Mouse (Mus musculus) neural tube, embryonic 13.5 days (tissue): ENCODE data around the gene Tmprss7. TPM values are rescaled to one million over a fixed set of nuclear protein-coding genes. Genes with fewer than 3 reads are reported as not detected.

Experiments used
- ATAC-seq: fragments of 200-750 bp; cut with Nextera tagmentation; 2 replicates; pipeline ENCODE4 v1.8.0; 2017; ENCODE audit warnings: low read depth, mild to moderate bottlenecking, moderate TSS enrichment, moderate library complexity
- H3K27ac ChIP-seq: fragments of 300-500 bp; sonication (generic); replicated peaks from 2 replicates; pipeline ENCODE4 v1.5.1; 2015; ENCODE audit warnings: moderate library complexity, mild to moderate bottlenecking, inconsistent platforms
- H3K27me3 ChIP-seq: fragments of 300-500 bp; sonication (generic); 2 replicates; pipeline ENCODE4 v1.6.1; 2015; ENCODE audit warnings: mild to moderate bottlenecking, inconsistent platforms
- H3K36me3 ChIP-seq: fragments of 300-500 bp; sonication (generic); 2 replicates; pipeline ENCODE4 v1.6.1; 2015; ENCODE audit warnings: mild to moderate bottlenecking, inconsistent platforms
- H3K4me1 ChIP-seq: fragments of 300-500 bp; sonication (generic); replicated peaks from 2 replicates; pipeline ENCODE4 v1.6.1; 2015; ENCODE audit warnings: inconsistent platforms
- H3K4me2 ChIP-seq: fragments of 300-500 bp; sonication (generic); 2 replicates; pipeline ENCODE4 v1.6.1; 2015; ENCODE audit warnings: inconsistent platforms, mild to moderate bottlenecking, moderate library complexity
- H3K4me3 ChIP-seq: fragments of 300-500 bp; sonication (generic); 2 replicates; pipeline ENCODE4 v1.5.1; 2015; ENCODE audit warnings: mild to moderate bottlenecking, inconsistent platforms
- H3K9ac ChIP-seq: fragments of 300-500 bp; sonication (generic); 2 replicates; pipeline ENCODE4 v1.6.1; 2015; ENCODE audit warnings: moderate library complexity, mild to moderate bottlenecking, inconsistent platforms
- H3K9me3 ChIP-seq: fragments of 300-500 bp; sonication (generic); 2 replicates; pipeline ENCODE4 v1.6.1; 2016; ENCODE audit warnings: inconsistent platforms
- WGBS: fragments of 180-500 bp; shearing (Covaris S2); methylation state at CpG from one replicate; pipeline ENCODE4 v1.1.7; 2015; 5-methylcytosine and 5-hydroxymethylcytosine counted together
- polyA plus RNA-seq: library from polyadenylated mRNA; unstranded; fragments of >200 nt; fragmentation: Nextera tagmentation; extraction: Ambion mirVana; gene quantifications from 2 replicates; pipeline ENCODE4 v1.2.1, GENCODE M21; 2015

Gene Tmprss7
- polyA plus RNA-seq, 1 experiment from 2014 or later = 0.24 TPM

- Histone ChIP-seq H3K36me3 (no peaks in the 10 kb centered on the region), H3K27me3 (no peaks in the 10 kb centered on the region), H3K27ac (no peak overlapping the region), H3K4me1 (no peaks in the 10 kb centered on the region), H3K4me2 (no peak overlapping the region), H3K9ac (no peak overlapping the region), H3K4me3 (no peak overlapping the region), H3K9me3 (no peaks in the 10 kb centered on the region)
- no peak for ATAC-seq
- WGBS = 31% methylated on average over 1 of the region's 1 CpGs
Measured at GRCm38 (mm10) chr16:45676462-45676861, 17.0 kb downstream of the Tmprss7 start.

- Histone ChIP-seq H3K27ac (no peak overlapping the region), H3K9me3 (no peaks in the 10 kb centered on the region), H3K27me3 (no peaks in the 10 kb centered on the region), H3K4me2 (no peak overlapping the region), H3K4me3 (no peak overlapping the region), H3K36me3 (no peaks in the 10 kb centered on the region), H3K4me1 (no peaks in the 10 kb centered on the region), H3K9ac (no peak overlapping the region)
- WGBS = 58% methylated on average over 4 of the region's 4 CpGs
- ATAC-seq = no peak
Measured at GRCm38 (mm10) chr16:45670005-45670404, 23.5 kb downstream of the Tmprss7 start.

- no peaks in the 10 kb centered on the region for H3K27me3 ChIP-seq
- no peak overlapping the region for H3K4me2 ChIP-seq
- no peak overlapping the region for H3K4me3 ChIP-seq
- H3K9ac ChIP-seq = no peak overlapping the region
- H3K4me1 ChIP-seq = no peaks in the 10 kb centered on the region
- no peaks in the 10 kb centered on the region for H3K9me3 ChIP-seq
- no peak overlapping the region for H3K27ac ChIP-seq
- no peaks in the 10 kb centered on the region for H3K36me3 ChIP-seq
- WGBS = 70% methylated on average over 3 of the region's 3 CpGs
- no peak for ATAC-seq
Measured at GRCm38 (mm10) chr16:45668178-45668577, 25.3 kb downstream of the Tmprss7 start.

- H3K36me3 ChIP-seq = no peaks in the 10 kb centered on the region
- no peaks in the 10 kb centered on the region for H3K9me3 ChIP-seq
- H3K4me2 ChIP-seq = no peak overlapping the region
- H3K4me1 ChIP-seq = no peaks in the 10 kb centered on the region
- no peak for ATAC-seq
- no peak overlapping the region for H3K9ac ChIP-seq
- no peak overlapping the region for H3K4me3 ChIP-seq
- WGBS = 90% methylated on average over 2 of the region's 2 CpGs
- no peak overlapping the region for H3K27ac ChIP-seq
- no peaks in the 10 kb centered on the region for H3K27me3 ChIP-seq
Measured at GRCm38 (mm10) chr16:45666136-45666535, 27.3 kb downstream of the Tmprss7 start.

- ATAC-seq = no peak
- Histone ChIP-seq H3K27ac (no peak overlapping the region), H3K4me2 (no peak overlapping the region), H3K4me1 (no peaks in the 10 kb centered on the region), H3K27me3 (no peaks in the 10 kb centered on the region), H3K9me3 (no peaks in the 10 kb centered on the region), H3K4me3 (no peak overlapping the region), H3K36me3 (no peaks in the 10 kb centered on the region), H3K9ac (no peak overlapping the region)
Measured at GRCm38 (mm10) chr16:45662381-45662780, 31.1 kb downstream of the Tmprss7 start.

- Histone ChIP-seq H3K4me1 (no peaks in the 10 kb centered on the region), H3K9me3 (no peaks in the 10 kb centered on the region), H3K27me3 (peaks cover 2% of the 10 kb centered on the region), H3K36me3 (no peaks in the 10 kb centered on the region), H3K9ac (no peak overlapping the region), H3K4me3 (no peak overlapping the region), H3K4me2 (no peak overlapping the region), H3K27ac (no peak overlapping the region)
- ATAC-seq = no peak
- 90% methylated on average over 4 of the region's 4 CpGs for WGBS
Measured at GRCm38 (mm10) chr16:45659596-45659995, 33.9 kb downstream of the Tmprss7 start.

- Histone ChIP-seq H3K9me3 (no peaks in the 10 kb centered on the region), H3K4me2 (no peak overlapping the region), H3K4me3 (no peak overlapping the region), H3K27ac (no peak overlapping the region), H3K36me3 (no peaks in the 10 kb centered on the region), H3K27me3 (peaks cover 16% of the 10 kb centered on the region), H3K4me1 (peaks cover 7% of the 10 kb centered on the region; the same call in 1 of the 2 replicates), H3K9ac (no peak overlapping the region)
- 88% methylated on average over 1 of the region's 1 CpGs for WGBS
- no peak for ATAC-seq
Measured at GRCm38 (mm10) chr16:45658248-45658647, 35.2 kb downstream of the Tmprss7 start.

- Histone ChIP-seq H3K27ac (no peak overlapping the region), H3K36me3 (no peaks in the 10 kb centered on the region), H3K4me1 (peaks cover 7% of the 10 kb centered on the region; the same call in 1 of the 2 replicates), H3K4me3 (no peak overlapping the region), H3K9ac (no peak overlapping the region), H3K27me3 (peaks cover 20% of the 10 kb centered on the region), H3K4me2 (no peak overlapping the region), H3K9me3 (no peaks in the 10 kb centered on the region)
- WGBS = 92% methylated on average over 12 of the region's 12 CpGs
- no peak for ATAC-seq
Measured at GRCm38 (mm10) chr16:45657574-45658159, 35.8 kb downstream of the Tmprss7 start.

GRCm38 (mm10) chr16:45654465-45654864 is 39.0 kb downstream of the Tmprss7 start:
- H3K36me3 ChIP-seq = no peaks in the 10 kb centered on the region
- 65% methylated on average over 9 of the region's 9 CpGs for WGBS
- no peak overlapping the region for H3K4me3 ChIP-seq
- peaks cover 7% of the 10 kb centered on the region; the same call in 1 of the 2 replicates for H3K4me1 ChIP-seq
- H3K9me3 ChIP-seq = no peaks in the 10 kb centered on the region
- peak overlapping the region; percentile 55 for H3K4me2 ChIP-seq
- no peak for ATAC-seq
- peaks cover 20% of the 10 kb centered on the region for H3K27me3 ChIP-seq
- no peak overlapping the region for H3K27ac ChIP-seq
- no peak overlapping the region for H3K9ac ChIP-seq

- peak within 1 kb of the TSS; percentile 23; the same call in 1 of the 2 replicates for H3K9ac ChIP-seq
- no peak for ATAC-seq
- WGBS = 6% methylated on average over 20 of the region's 20 CpGs
Measured at GRCm38 (mm10) chr16:45653934-45654332, 39.5 kb downstream of the Tmprss7 start, which contains the start of gene BC016579. Gene BC016579 (minus strand): TSS chr16:45654068.

GRCm38 (mm10) chr16:45653009-45653933 is 40.2 kb downstream of the Tmprss7 start:
- H3K27ac ChIP-seq = no peak overlapping the region
- no peak for ATAC-seq
- peak overlapping the region; percentile 55 for H3K4me2 ChIP-seq
- peaks cover 7% of the 10 kb centered on the region; the same call in 1 of the 2 replicates for H3K4me1 ChIP-seq
- H3K36me3 ChIP-seq = no peaks in the 10 kb centered on the region
- peak overlapping the region; percentile 22 for H3K4me3 ChIP-seq
- H3K9ac ChIP-seq = no peak overlapping the region
- WGBS = 14% methylated on average over 17 of the region's 17 CpGs
- no peaks in the 10 kb centered on the region for H3K9me3 ChIP-seq
- H3K27me3 ChIP-seq = peaks cover 20% of the 10 kb centered on the region

More at GRCm38 (mm10) chr16:45653934-45654332, 39.5 kb downstream of the Tmprss7 start, which contains the start of gene BC016579:
- H3K36me3 ChIP-seq = no peaks in the 10 kb centered on the region
- H3K4me3 ChIP-seq = peak within 1 kb of the TSS; percentile 22
- peaks cover 20% of the 10 kb centered on the region for H3K27me3 ChIP-seq
- H3K27ac ChIP-seq = no peak within 1 kb of the TSS
- peaks cover 7% of the 10 kb centered on the region; the same call in 1 of the 2 replicates for H3K4me1 ChIP-seq
- H3K4me2 ChIP-seq = peak within 1 kb of the TSS; percentile 55
- no peaks in the 10 kb centered on the region for H3K9me3 ChIP-seq

- H3K4me3 ChIP-seq = no peak overlapping the region
- peaks cover 7% of the 10 kb centered on the region; the same call in 1 of the 2 replicates for H3K4me1 ChIP-seq
- H3K27ac ChIP-seq = no peak overlapping the region
- H3K36me3 ChIP-seq = no peaks in the 10 kb centered on the region
- WGBS = 69% methylated on average over 2 of the region's 2 CpGs
- no peak for ATAC-seq
- peaks cover 20% of the 10 kb centered on the region for H3K27me3 ChIP-seq
- H3K4me2 ChIP-seq = no peak overlapping the region
- H3K9ac ChIP-seq = no peak overlapping the region
- no peaks in the 10 kb centered on the region for H3K9me3 ChIP-seq
Measured at GRCm38 (mm10) chr16:45651497-45651896, 42.0 kb downstream of the Tmprss7 start.
